Mouse (Mus musculus): ENCODE data around the gene Homer3. TPM values are rescaled to one million over a fixed set of nuclear protein-coding genes. Genes with fewer than 3 reads are reported as not detected.
A peak's percentile ranks its signal among the peaks of the same experiment; 100 is the strongest.

Homer3 gene
- total RNA-seq, 2 experiments from 2014 or later: 84.4 to 86.0 TPM

- peak; percentile 56 to 64 for DNase-seq (ENCODE audit: extremely low spot score in 1 of 2, low spot score in 1 of 2)
Measured at GRCm38 (mm10) chr8:70330741-70331364, 48.2 kb downstream of the Homer3 start.

- DNase-seq (ENCODE audit: extremely low spot score in 1 of 2, low spot score in 1 of 2): no peak
Measured at GRCm38 (mm10) chr8:70331526-70331925, 48.9 kb downstream of the Homer3 start.

GRCm38 (mm10) chr8:70332070-70332877 lies 49.6 kb downstream of the Homer3 start:
- DNase-seq (ENCODE audit: extremely low spot score in 1 of 2, low spot score in 1 of 2): peak; percentile 75 to 79

- no peak for DNase-seq (ENCODE audit: extremely low spot score in 1 of 2, low spot score in 1 of 2)
Measured at GRCm38 (mm10) chr8:70332878-70333202, 50.2 kb downstream of the Homer3 start.

DNA sequence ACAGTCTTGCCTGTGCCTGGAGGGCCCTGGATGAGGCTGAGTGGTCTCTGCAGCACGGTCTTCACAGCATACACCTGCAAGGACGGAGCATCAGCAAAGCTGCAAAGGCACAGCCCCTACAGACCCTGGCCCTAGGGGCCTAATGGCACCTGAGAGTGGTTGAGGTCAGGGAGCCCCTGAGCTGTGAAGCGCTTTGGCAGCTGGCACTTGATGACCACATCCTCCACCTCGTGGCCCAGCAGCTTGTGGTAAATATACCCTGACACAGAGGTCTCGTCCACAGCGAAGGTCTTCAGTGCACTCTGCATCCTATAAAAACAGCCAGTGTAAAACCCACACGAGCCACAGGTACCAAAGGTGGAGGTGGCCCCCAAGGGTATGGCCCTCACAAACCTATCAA lies 56.3 kb downstream of the Homer3 start:
- no peak for DNase-seq (ENCODE audit: extremely low spot score in 1 of 2, low spot score in 1 of 2)

DNA sequence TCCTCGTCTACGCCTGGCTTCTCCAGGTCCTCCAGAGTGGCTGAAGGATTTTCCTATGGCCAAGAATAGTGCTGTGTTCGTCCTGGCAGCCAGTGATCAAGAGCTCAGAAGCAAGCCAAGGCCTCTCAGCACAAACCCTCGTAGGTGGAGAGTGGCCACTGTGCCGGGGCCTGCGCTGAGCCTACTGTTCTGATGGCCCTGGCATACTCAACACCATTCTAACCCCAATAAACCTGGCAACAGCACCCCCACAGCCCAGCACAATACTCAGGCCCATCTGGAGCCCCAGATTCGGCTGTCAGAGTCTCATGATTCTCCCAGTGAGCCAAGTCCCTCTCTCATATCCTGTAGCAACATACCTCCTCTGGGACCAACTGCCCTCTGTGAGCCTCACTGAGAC lies 58.0 kb downstream of the Homer3 start:
- DNase-seq (ENCODE audit: extremely low spot score in 1 of 2, low spot score in 1 of 2): no peak

DNA sequence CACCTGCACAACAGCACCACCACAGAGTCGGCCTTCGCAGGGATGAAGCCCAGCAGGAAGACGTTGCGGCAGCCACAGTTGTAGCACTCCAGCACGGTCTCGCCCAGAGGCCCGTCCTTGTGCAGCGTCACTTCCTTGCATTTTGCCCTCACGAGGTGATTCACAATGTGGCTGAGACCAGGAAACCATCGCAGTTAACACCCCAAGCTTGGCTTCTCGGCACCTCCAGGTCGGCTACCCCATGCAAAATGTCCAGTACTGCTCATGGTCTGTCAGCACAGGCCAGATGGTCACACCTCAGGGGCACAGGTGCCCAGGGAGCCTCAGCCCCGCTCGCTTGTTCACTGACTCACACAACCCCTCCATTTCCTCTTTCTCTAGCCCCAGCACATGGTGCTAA lies 59.4 kb downstream of the Homer3 start:
- DNase-seq (ENCODE audit: extremely low spot score in 1 of 2, low spot score in 1 of 2): no peak

- no peak for DNase-seq (ENCODE audit: extremely low spot score in 1 of 2, low spot score in 1 of 2)
Measured at GRCm38 (mm10) chr8:70343076-70343475, 60.4 kb downstream of the Homer3 start.

DNA sequence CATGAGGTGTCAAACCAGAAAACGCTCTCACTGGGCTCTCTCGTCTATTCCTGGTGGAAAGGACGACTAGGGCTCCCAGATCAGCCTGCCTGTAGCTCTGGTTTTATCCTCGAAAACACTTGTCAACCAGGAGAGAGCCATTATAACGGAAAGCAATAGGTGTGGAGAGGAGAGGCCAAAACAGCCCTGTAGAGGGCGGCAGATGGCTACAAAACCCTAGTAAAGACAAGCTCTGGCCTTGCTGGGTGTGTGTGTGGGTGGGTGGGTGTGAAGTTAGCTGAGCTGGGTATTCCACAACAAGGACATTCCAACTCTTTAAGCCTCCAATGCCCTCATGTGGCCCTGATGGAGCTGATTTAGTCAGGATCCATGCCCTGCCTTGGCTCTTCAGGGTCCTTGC lies 61.1 kb downstream of the Homer3 start:
- DNase-seq (ENCODE audit: extremely low spot score in 1 of 2, low spot score in 1 of 2): peak in 1 of 2 experiments; percentile 56

Other genes with a start within 250 kb of the Homer3 start
- gene Mau2, start 240.1 kb upstream of the Homer3 start, total RNA-seq (2021): 10 to 100 TPM; 77.2 to 83.9 TPM
- gene Sugp1, start 240.0 kb upstream of the Homer3 start, total RNA-seq (2021): 10 to 100 TPM; 48.7 to 58.3 TPM
- gene Tm6sf2, start 209.9 kb upstream of the Homer3 start, total RNA-seq (2021): 1 to 10 TPM; 2.9 to 4.9 TPM
- gene Hapln4, start 199.4 kb upstream of the Homer3 start, total RNA-seq (2021): 10 to 100 TPM; 68.2 to 77.5 TPM
- gene Ncan, start 162.0 kb upstream of the Homer3 start, total RNA-seq (2021): 100 to 1,000 TPM; 188 to 207 TPM
- 10 to 100 TPM; 25.5 to 29.8 TPM for gene Nr2c2ap, start 151.5 kb upstream of the Homer3 start, total RNA-seq (2021)
- 10 to 100 TPM; 11.8 to 12.0 TPM for gene Rfxank, start 143.7 kb upstream of the Homer3 start, total RNA-seq (2021)
- gene Borcs8, start 143.3 kb upstream of the Homer3 start, total RNA-seq (2021): 10 to 100 TPM; 47.0 to 47.5 TPM
- not detected for gene Mef2b, start 143.1 kb upstream of the Homer3 start, total RNA-seq (2021)
- 10 to 100 TPM; 48.7 to 59.9 TPM for gene Tmem161a, start 110.5 kb upstream of the Homer3 start, total RNA-seq (2021)
- 10 to 100 TPM; 34.9 to 42.0 TPM for gene Slc25a42, start 70.5 kb upstream of the Homer3 start, total RNA-seq (2021)
- 100 to 1,000 TPM; 107 to 133 TPM for gene Sugp2, start 48.6 kb upstream of the Homer3 start, total RNA-seq (2021)
- gene Armc6, start 48.4 kb upstream of the Homer3 start, total RNA-seq (2021): 10 to 100 TPM; 43.4 to 49.4 TPM
- gene Ddx49, start 19.7 kb downstream of the Homer3 start, total RNA-seq (2021): 10 to 100 TPM; 44.7 to 47.5 TPM
- gene Cope, start 19.7 kb downstream of the Homer3 start, total RNA-seq (2021): 100 to 1,000 TPM; 123 to 141 TPM
- 100 to 1,000 TPM; 117 to 122 TPM for gene Cers1, start 32.9 kb downstream of the Homer3 start, total RNA-seq (2021)
- gene Gdf1, start 47.0 kb downstream of the Homer3 start, total RNA-seq (2021): 10 to 100 TPM; 14.1 to 19.4 TPM
- gene Upf1, start 70.5 kb downstream of the Homer3 start, total RNA-seq (2021): 10 to 100 TPM; 61.8 to 66.1 TPM
- under 1 TPM; 0.32 to 0.47 TPM for gene Comp, start 90.7 kb downstream of the Homer3 start, total RNA-seq (2021)
- gene Crtc1, start 156.8 kb downstream of the Homer3 start, total RNA-seq (2021): 100 to 1,000 TPM; 166 to 172 TPM
- 10 to 100 TPM; 54.1 to 60.7 TPM for gene Klhl26, start 194.1 kb downstream of the Homer3 start, total RNA-seq (2021)
- 100 to 1,000 TPM; 318 to 351 TPM for gene Tmem59l, start 204.5 kb downstream of the Homer3 start, total RNA-seq (2021)
- gene Crlf1, start 210.3 kb downstream of the Homer3 start, total RNA-seq (2021): 10 to 100 TPM; 45.2 to 49.5 TPM
- gene Rex1bd, start 223.9 kb downstream of the Homer3 start, total RNA-seq (2021): 100 to 1,000 TPM in 1 of 2 experiments, 10 to 100 TPM in 1; 91.1 to 101 TPM
- gene Uba52, start 228.0 kb downstream of the Homer3 start, total RNA-seq (2021): 1,000 to 10,000 TPM; 1,005 to 1,128 TPM
- 100 to 1,000 TPM; 432 to 468 TPM for gene Fkbp8, start 244.9 kb downstream of the Homer3 start, total RNA-seq (2021)
- 10 to 100 TPM; 37.8 to 38.0 TPM for gene Kxd1, start 245.1 kb downstream of the Homer3 start, total RNA-seq (2021)